Mouse (Mus musculus) MEL (cell line): ENCODE measurements around the gene Zfp110.

ENCODE experiments used
- BHLHE40 ChIP-seq: IDR thresholded peaks from 2 replicates; pipeline ENCODE4 v1.6.1; 2012; ENCODE audit warnings: low read depth, mild to moderate bottlenecking, inconsistent platforms, low read length, improper control_type of control experiment, borderline replicate concordance
- CTCF ChIP-seq, 3 experiments: IDR thresholded peaks in 2 of 3; conservative IDR thresholded peaks in 1 of 3; 2 replicates each; pipeline ENCODE4 v1.5.1; 2011 to 2012; ENCODE audit warnings: low read length in 3 of 3, low read depth in 2 of 3, mild to moderate bottlenecking in 2 of 3, improper control_type of control experiment in 1 of 3, inconsistent platforms in 1 of 3, mixed read lengths in 1 of 3, moderate library complexity in 1 of 3; ENCODE audit not compliant: control insufficient read depth in 1 of 3, insufficient read depth in 1 of 3, poor library complexity in 1 of 3, severe bottlenecking in 1 of 3
- GATA1 ChIP-seq: IDR thresholded peaks from 2 replicates; pipeline ENCODE4 v1.6.1; 2011; ENCODE audit warnings: low read depth, low read length, improper control_type of control experiment
- MAX ChIP-seq: IDR thresholded peaks from 2 replicates; pipeline ENCODE4 v1.6.1; 2011; ENCODE audit warnings: low read length, improper control_type of control experiment
- MYC ChIP-seq: IDR thresholded peaks from 2 replicates; pipeline ENCODE4 v1.6.1; 2011; ENCODE audit warnings: low read depth, mild to moderate bottlenecking, low read length, improper control_type of control experiment, moderate library complexity
- POLR2A ChIP-seq, 2 experiments: IDR thresholded peaks; 2 replicates each; pipeline ENCODE4 v1.6.1; 2011 to 2012; ENCODE audit warnings: low read length in 2 of 2, mild to moderate bottlenecking in 2 of 2, control low read depth in 1 of 2, improper control_type of control experiment in 1 of 2, low read depth in 1 of 2, moderate library complexity in 1 of 2; ENCODE audit not compliant: control insufficient read depth in 1 of 2, insufficient read depth in 1 of 2, poor library complexity in 1 of 2
- POLR2AphosphoS2 ChIP-seq: IDR thresholded peaks from 2 replicates; pipeline ENCODE4 v1.6.1; 2011; ENCODE audit warnings: low read length, improper control_type of control experiment
- TAL1 ChIP-seq: IDR thresholded peaks from 2 replicates; pipeline ENCODE4 v1.6.1; 2012; ENCODE audit warnings: mild to moderate bottlenecking, inconsistent platforms, low read length, moderate library complexity, mixed read lengths

DNA sequence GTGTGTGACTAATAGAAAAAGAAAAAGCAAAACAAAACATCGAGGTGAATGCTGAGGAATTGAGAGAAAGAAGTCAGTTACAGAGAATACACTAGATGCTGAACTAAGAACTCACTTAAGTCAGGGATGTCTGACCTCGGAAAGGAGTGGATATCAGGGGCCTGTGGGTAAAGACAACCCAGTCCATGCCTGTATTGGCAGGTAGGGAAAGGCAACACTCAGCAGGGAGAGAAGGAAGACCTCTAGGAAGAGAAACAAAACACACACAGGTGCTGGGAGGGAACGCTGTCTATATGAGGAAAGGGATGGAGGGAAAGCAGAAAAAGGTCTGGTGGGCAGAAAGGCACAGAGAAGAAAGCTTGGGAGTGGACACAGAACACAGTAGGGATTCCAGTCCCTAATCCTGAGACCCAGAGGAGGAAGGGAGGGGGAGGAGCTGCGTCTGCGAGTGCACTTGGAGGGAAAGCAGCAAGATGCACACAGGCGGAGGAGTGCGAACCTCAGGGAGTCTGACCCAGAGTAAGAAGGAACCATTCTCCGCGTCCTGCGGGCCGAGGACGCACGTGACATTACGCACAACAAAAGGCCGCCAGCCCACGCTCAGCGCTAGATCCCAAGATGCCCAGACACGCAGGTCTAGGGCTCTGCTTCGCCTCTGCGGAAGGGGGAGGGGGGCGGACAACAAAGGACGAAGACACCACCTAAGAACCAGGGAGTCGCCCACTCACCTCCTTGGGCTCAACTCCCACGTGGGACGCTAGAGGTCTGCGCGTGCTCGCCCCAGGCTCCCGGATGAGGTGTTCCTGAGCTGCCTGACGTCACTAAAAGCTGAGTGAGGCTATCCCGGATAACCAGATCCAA lies 31.5 kb upstream of the Zfp110 start, which contains the start of gene Zscan18:
- TF ChIP-seq MAX (no peak), TAL1 (no peak), GATA1 (no peak), CTCF (IDR thresholded peaks at IDR 0.05 in 2 of 3, conservative IDR thresholded peaks at IDR 0.05 in 1 of 3; ENCODE audit: control insufficient read depth in 1 of 3, insufficient read depth in 1 of 3, low read depth in 2 of 3, low read length in 3 of 3, poor library complexity in 1 of 3, severe bottlenecking in 1 of 3) (no peak), BHLHE40 (no peak), POLR2AphosphoS2 (no peak), MYC (no peak), POLR2A (IDR thresholded peaks at IDR 0.05; ENCODE audit: control insufficient read depth in 1 of 2, insufficient read depth in 1 of 2, low read depth in 1 of 2, low read length in 2 of 2, poor library complexity in 1 of 2) (no peak)
